In genomic region chr1:128076791-128077479, GRCm38 (mm10) we compare ENCODE assay signal across 23 mouse cellular contexts. TPM values are rescaled to one million over a fixed set of nuclear protein-coding genes. Genes with fewer than 3 reads are reported as not detected.
DNase-seq lines count a peak whose midpoint lies in the region; ATAC-seq and TF ChIP-seq lines count a peak whose summit lies in the region.
"Had no signal": no experiment of that assay in that cellular context is flagged by ENCODE, and none has a peak within 500 bp of the region (broad histone marks: within the 10 kb centered on the region; RNA-seq: fewer than 3 reads in every experiment).

No protein-coding gene starts in this region.

- intact Hi-C loops in gastrocnemius, postnatal 36 days (cut with DNase I), result no loop called here

- no peak for DNase-seq in layer of hippocampus, adult 2 months (ENCODE audit: low spot score in 2 of 2)
- DNase-seq in layer of hippocampus, adult 9-11 months, result no peak
- DNase-seq in 416B (ENCODE audit: low read depth), result peak; percentile 27
- no peak for DNase-seq in gastrocnemius, postnatal 36 days
- no peak for DNase-seq in lung, postnatal 10 days
- no peak for DNase-seq in adrenal gland, adult 8-10 months
- DNase-seq: adrenal gland, postnatal 36 days; cerebellum, adult 18-20 months; cerebellum, postnatal 14 days; heart, adult 18-20 months; heart, postnatal 10 days; kidney, adult 18-20 months; kidney, postnatal 4 days; right cerebral cortex, postnatal 14 days had no signal

- H3K27ac ChIP-seq in layer of hippocampus, adult 2 months, result peak overlapping the region; percentile 78
- H3K27ac ChIP-seq: embryonic facial prominence, embryonic 12.5 days; forebrain, embryonic 12.5 days; hindbrain, embryonic 12.5 days; macrophage; midbrain, embryonic 15.5 days; neural tube, embryonic 13.5 days had no signal

- H3K4me3 ChIP-seq in layer of hippocampus, adult 2 months, result no peak overlapping the region
- H3K4me3 ChIP-seq: embryonic facial prominence, embryonic 12.5 days; forebrain, embryonic 12.5 days; heart, embryonic 12.5 days; hindbrain, embryonic 12.5 days; midbrain, embryonic 15.5 days; neural tube, embryonic 13.5 days had no signal

- peak; percentile 93 for ATAC-seq in CD4-positive, CD25-positive, alpha-beta regulatory T cell, adult 4 months
- ATAC-seq in inflammation-experienced regulatory T-cells, adult 6 months, result peak; percentile 80
- ATAC-seq: midbrain, embryonic 15.5 days had no signal

- no peak for TF ChIP-seq CTCF in layer of hippocampus, adult 2 months (conservative IDR thresholded peaks at IDR 0.05)

RNA-seq across cellular contexts. Expression of gene Zranb3, which starts 25.9 kb away (rescaled TPM):
- 1 to 10 TPM; 6.6 to 7.2 TPM for total RNA-seq in layer of hippocampus, adult 2 months (2021)
- 1 to 10 TPM; 1.5 to 3.8 TPM for polyA plus RNA-seq in CD4-positive, CD25-positive, alpha-beta regulatory T cell, adult 4 months (2017; shearing (Covaris generic))
- 1 to 10 TPM in 2 of 3 experiments, under 1 TPM in 1; 0.94 to 5.1 (median 1.6) TPM for polyA plus RNA-seq in inflammation-experienced regulatory T-cells, adult 6 months (2017; shearing (Covaris generic))
- 1 to 10 TPM; 4.8 to 5.4 TPM for total RNA-seq in gastrocnemius, postnatal 36 days (2021)
- 1 to 10 TPM; 4.2 to 7.9 (median 5.8) TPM for total RNA-seq in adrenal gland, adult 8-10 months (2022)

RNA-seq across cellular contexts. Expression of gene R3hdm1, which starts 26.2 kb away (rescaled TPM):
- 100 to 1,000 TPM; 239 to 263 TPM for total RNA-seq in layer of hippocampus, adult 2 months (2021)
- 100 to 1,000 TPM; 121 to 143 TPM for polyA plus RNA-seq in CD4-positive, CD25-positive, alpha-beta regulatory T cell, adult 4 months (2017; shearing (Covaris generic))
- 100 to 1,000 TPM in 2 of 3 experiments, 10 to 100 TPM in 1; 85.4 to 134 (median 108) TPM for polyA plus RNA-seq in inflammation-experienced regulatory T-cells, adult 6 months (2017; shearing (Covaris generic))
- 10 to 100 TPM; 60.6 to 67.7 TPM for total RNA-seq in gastrocnemius, postnatal 36 days (2021)
- 100 to 1,000 TPM in 1 of 4 experiments, 10 to 100 TPM in 3; 65.5 to 109 (median 82.9) TPM for total RNA-seq in adrenal gland, adult 8-10 months (2022)
